Mouse (Mus musculus) hematopoietic stem cell, adult 5-6 weeks (primary cell): ENCODE results near the gene Ccdc40. TPM values are rescaled to one million over a fixed set of nuclear protein-coding genes. Genes with fewer than 3 reads are reported as not detected.
"Not testable (repeated sequence)": the region's sequence is repeated elsewhere in the genome, so short reads cannot be mapped to it uniquely, and the experiment has no call there.

Source experiments
- ATAC-seq, 2 experiments: fragments of 125-278 bp in 1 of 2; replicated peaks in 1 of 2; 2 replicates each; pipeline ENCODE4 v1.8.0; 2016 to 2017; ENCODE audit warnings: inconsistent platforms in 2 of 2, mild to moderate bottlenecking in 2 of 2, moderate number of reproducible peaks in 2 of 2, low read depth in 1 of 2, moderate TSS enrichment in 1 of 2; ENCODE audit not compliant: low FRiP score in 2 of 2, poor library complexity in 2 of 2, severe bottlenecking in 2 of 2, insufficient read depth in 1 of 2, low TSS enrichment in 1 of 2
- total RNA-seq: library from RNA; stranded (forward); fragments of 172-1452, 232-1000 nt; gene quantifications from 2 replicates; pipeline ENCODE4 v1.2.3, GENCODE M21; 2017

Ccdc40 gene
- total RNA-seq, 1 experiment from 2014 or later, result 16.1 TPM

DNA sequence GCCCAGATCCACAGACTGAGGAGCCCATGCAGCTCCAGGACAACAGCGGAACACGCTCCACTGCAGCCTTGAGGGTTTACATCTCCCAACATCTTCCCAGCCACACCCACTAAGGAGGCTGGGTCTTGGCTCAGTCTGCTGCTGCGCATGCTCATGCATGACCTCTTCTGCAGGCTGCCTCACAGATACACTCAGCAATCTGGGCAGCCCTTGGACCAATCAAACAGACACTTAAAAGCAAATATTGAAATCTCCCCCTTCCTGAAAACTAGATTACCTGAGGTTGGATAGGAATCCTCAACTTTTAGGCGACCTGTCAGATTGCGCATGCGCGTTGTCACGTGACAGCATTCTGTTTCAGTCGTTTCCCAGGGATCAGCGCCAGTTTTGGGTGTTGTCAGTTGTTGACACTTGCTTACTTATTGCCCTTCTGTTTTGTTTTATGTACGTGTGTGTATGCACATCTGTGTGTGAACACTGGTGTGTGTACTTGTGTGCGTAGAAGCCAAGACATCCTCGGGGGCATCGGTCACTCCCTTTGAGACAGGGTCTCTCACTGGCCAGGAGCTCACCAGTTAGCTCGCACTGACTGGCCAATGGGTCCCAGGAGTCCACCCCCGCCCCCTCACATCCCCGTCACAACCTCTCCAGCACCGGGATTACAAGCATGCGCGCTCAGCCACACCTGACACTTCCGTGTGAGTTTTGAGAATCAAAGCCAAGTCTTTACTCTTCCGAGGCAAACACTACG is 30.4 kb downstream of the Ccdc40 start:
- ATAC-seq, result peak; percentile 27 to 65

DNA sequence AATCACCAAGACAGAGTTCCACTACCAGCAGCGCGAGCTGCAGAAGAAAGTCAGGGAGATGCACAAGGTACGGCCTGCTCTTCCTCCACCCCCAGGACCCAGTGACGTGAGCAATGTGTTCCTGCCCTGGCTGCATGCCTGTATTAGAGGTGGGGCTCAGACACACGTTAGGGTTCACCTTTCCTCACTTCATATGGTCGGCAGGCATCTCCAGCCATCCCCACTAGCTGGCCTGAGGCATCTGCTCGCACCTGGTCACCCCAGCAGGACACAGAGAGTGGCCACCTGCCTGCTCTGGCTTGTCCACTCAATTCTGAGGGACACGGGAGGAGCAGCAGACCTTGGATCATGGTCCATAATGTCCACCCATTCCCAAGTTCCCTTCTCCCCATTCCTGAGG is 31.6 kb downstream of the Ccdc40 start:
- ATAC-seq, result no peak

DNA sequence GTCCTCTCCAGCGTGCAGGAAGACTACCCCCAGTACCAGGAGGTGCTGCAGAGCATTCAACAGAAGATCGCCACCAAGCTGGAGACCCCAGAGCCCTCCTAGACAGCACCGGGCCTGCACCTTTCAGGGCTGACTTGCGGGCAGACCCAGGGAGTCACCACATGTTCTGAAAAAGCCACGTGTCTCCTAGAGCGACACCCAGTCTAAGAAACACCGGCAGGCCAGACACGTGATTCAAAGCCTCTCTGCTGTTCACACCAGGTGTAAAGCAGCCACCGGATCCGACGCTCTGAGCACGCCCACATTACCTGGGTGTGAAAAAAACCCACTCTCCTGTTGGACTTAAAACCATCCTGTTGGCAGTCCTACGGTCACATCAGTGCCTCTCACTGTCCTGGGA is 36.0 kb downstream of the Ccdc40 start:
- ATAC-seq, result no peak

DNA sequence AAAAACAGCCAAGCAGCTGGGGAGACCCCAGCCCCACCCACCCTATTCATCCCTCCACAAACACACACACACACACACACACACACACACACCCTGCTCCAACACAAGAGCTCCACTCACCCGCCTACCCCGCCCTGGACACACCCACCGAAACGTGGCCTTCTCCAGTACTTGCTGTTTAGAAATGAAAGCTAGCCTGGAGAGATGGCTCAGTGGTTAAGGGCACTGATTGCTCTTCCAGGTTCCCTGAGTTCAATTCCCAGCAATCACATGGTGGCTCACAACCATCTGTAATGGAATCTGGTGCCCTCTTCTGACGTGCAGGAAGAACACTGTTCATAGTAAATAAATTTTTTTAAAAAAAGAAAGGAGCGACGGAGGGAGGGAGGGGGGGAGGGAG is 37.4 kb downstream of the Ccdc40 start:
- ATAC-seq, result no peak

DNA sequence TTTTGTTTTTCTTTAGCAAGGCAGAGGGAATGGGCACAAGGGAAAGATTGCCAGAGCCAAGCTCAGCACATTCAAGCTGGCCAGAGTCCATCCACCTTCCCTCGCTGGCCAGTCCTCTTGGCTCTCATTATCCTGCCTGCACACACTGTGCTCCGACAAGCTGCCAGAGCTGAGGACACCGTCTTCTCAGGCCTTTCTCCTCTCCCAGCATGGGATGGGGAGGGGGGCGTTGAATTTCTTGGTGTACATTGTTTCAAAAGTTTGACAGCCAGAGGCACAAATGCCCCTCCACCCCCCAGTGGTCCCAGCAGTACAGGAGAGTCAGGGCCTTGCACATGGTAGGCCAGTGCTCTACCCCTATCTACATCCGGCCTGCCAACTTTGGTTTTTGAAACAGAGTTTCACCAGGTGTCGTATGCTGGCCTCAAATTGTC is 38.9 kb downstream of the Ccdc40 start:
- peak in 1 of 2 experiments; percentile 2; a peak in 1 of 4 replicates for ATAC-seq

DNA sequence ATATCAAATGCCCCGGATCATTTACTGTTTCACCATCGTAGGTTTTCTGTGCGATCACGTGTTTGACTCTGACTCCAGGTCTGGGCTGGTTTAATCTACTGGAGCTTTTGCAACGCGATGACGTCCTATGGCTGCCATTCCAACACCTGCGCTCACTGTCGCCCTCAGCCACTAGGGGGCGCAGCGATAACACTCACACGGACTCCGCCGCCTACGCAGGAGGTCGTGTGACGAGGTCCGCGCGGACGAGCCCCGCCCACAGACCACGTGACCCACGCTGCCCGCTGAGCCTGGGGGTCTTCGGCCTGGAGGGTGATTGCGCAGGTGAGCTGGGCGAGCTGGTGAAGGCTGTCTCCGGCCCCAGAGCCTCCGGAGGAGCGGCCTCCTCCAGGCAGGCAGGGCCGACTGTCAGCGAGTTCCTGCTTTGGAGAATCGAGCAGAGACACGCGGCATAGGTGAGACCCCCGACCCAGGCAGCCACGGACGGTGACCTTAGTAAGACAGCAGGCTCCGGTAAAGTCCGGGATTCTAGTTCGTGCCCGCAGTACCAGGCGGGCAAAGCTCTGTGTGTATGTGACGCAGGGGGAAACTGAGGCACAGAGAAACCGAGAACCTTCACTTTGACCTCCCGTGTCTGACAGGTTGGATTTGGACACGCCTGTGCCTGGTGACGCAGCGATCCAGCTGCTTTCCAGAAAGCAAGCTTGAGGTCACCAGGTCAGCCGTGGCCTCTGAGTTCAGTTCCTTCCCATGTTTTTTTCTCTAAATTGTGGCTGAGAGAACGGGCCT is 39.6 kb downstream of the Ccdc40 start, which contains the start of gene Gaa:
TSS of gene Gaa (plus strand) at position 120 of the 789 bp plus-strand sequence.
- peak; percentile 95 to 98 for ATAC-seq

DNA sequence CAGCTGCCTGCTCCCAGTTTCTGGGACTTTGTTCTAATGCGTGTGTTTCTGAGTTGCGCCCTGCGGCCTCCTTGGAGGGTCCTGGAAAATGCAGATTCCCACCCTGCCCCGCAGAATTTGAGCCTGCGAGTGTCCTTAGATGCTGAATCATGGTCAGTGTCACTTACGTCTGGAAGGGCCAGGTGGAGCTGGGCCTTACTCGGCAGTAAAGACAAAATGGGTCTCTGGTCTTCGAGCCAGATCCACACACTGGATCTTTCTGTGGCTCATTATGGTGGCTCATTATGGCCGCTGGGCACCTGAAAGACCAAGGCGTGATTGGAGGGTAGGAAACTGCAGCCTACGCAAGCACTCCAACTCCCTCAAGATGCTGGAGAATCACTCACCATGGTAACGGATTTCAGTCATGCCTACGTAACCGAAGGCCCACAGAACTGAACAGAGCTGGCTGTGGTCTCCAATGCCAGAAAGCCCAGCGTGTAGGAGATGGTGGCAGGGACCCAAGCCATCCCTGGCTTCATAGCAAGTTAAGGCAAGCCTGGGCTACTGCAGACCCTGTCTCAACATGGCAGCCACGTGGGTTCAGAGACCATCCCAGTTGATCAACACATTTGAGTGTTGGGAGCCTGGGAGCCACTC is 40.3 kb downstream of the Ccdc40 start:
- ATAC-seq, result no peak

DNA sequence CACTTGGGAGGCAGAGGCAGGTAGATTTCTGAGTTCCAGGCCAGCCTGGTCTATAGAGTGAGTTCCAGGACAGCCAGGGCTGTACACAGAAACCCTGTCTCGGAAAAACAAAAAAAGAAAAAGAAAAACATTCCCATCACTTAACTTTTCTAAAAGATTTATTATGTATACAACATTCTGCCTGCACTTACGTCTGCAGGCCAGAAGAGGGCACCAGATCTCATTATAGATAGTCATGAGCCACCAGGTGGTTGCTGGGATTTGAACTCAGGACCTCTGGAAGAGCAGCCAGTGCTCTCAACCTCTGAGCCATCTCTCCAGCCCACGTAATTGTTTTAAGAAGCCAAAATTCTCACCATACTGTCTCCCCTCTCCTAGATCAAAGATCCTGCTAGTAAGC is 44.1 kb downstream of the Ccdc40 start:
- ATAC-seq, result not testable (repeated sequence)

DNA sequence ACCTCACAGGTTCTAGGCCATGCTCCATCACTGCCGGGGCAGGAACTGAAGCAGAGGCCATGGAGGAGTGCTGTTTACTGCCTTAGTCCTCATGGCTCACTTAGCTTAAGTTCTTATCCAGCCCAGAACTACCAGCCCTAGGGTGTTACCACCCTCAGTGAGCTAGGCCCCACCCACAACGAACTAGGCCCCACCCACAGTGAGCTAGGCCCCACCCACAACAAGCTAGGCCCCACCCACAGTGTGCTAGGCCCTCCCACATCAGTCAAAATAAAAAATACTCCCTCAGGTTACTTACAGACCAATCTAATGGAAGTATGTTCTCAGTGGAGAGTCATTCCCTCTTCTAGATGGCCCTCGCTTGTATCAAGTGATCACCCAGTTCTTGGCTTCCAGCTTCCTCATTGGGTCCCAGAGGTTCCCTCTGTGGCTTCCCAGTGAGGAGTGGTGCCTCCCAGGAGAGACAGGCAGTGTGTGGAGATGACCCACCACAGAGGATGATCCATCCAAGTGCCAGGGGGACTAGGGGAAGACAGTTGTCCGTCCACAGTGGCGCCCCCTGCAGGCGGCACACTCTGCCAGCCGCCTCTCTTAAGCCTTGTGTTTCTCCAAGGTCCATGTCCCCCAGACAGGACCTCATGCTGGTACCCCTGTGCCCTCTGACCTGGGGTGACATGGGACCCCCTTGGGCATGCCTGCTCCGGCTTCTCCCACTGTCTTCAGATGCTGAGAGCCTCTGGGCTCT is 45.0 kb downstream of the Ccdc40 start:
- ATAC-seq, result no peak

DNA sequence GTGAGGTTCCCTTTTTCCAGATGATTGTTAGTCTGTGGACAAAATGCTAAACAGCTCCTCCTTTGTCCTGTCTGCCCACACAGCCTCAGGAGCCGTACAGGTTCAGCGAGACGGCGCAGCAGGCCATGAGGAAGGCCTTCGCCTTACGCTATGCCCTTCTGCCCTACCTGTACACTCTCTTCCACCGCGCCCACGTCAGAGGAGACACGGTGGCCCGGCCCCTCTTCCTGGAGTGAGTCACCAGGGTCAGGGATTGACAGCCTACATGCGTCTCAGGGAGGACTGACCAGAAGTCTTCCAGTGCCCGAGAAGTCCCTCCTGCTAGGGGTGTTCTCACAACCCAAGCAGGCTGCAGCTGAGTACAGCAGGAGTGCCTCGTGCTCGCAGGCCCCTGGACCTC is 52.7 kb downstream of the Ccdc40 start:
- ATAC-seq, result no peak

DNA sequence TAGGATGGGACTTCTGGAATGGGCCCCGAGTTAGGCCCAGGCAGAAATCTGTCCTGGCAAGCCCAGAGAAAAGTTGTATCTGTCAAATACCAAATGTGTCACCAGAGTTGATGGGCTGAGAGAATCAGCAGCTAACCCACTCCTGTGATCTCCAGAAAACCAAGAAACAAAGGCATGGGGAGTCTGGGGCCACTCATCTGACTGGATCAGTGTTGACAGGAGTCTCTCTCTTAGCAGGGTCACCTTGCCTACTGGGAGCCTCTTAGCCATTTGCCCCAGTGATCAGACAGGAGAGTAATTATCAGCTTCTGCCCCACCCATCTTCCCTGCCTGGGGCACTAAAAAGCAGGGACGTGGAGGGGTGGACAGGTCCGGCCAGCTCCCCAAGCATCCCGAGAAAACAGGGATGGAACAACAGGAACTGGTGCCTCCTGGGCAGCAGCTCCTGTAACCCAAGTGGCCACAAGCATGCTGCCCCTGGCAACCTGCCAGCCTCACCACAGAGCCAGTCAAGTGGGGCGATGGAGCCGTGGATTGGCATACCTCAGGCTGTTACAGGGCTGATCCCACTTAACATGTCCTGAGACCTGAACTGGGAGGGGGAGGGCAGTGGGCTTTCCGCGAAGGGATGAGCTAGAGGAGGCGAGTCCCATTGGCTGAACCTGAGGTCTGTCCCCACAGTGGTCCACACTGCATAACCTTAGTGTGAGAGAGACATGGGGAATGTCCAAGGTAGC is 57.6 kb downstream of the Ccdc40 start:
- no peak for ATAC-seq

DNA sequence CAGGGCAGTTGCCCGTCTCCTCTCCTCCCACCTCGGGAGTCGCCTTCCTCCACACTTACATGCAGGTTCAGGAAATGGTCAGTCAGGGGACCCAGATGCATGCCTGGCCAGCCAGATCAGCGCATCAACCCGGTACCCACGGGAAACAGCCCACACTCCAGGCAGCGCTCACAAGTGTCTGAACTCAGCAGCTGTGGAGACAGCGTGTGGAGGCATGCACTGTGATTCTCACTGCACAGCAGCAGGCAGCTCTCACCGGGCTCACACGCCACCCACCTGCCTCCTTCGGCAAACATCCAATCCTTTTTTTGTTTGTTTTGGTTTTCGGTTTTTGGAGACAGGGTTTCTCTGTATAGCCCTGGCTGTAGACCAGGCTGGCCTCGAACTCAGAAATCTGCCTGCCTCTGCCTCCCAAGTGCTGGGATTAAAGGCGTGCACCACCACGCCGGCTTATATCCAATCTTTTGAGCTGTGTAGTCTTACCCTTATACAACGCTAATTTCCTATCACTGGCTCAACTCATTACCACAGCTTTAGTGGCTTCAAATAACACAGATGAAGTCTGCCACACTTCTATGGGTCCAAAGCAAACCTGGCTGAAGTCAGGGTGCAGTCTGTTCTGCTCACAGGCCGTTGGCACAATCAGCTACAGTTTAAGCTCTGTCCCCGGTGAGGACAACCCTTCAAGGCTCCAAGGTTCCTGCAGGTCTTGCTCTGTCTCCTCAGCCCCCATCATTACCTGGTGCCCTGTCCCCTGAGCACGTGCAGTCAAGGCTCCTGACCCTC is 59.0 kb downstream of the Ccdc40 start:
- ATAC-seq, result 0 out of 4 replicates have a peak, but pooled peaks of 1 of the 2 experiments have one; percentile 7

DNA sequence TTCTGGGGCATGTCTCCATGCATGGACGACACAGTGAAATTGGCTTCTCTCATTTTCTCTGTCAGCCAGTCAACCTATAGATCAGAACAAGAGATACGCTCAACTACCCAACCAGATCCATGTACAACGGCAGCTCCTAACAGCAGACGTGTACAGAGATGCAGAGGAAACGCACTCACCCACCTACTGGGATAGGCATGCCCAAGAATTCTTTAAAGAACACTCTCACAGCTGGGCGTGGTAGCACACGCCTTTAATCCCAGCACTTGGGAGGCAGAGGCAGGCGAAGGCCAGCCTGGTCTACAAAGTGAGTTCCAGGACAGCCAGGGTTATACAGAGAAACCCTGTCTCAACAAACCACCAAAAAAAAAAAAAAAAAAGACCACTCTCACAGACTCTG is 64.5 kb downstream of the Ccdc40 start:
- ATAC-seq, result not testable (repeated sequence)

DNA sequence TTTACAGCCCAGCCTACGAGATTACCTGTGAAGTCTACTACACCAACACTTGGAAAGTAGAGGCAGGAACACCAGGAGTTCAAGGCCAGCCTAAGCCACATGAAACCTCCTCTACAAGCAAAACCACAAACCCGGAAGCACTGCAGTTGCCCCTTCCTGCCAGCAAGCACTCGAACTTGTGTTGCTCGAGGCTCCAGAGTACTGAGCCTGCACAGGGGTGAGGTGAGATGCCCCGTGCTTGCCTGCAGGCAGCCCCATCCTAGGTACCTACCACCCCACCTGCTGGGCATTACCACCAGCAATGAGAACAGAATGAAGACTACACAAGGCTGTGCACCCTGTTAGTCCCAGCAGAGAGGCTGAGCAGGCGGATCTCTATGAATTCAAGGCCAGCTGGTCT is 69.6 kb downstream of the Ccdc40 start:
- no peak for ATAC-seq

DNA sequence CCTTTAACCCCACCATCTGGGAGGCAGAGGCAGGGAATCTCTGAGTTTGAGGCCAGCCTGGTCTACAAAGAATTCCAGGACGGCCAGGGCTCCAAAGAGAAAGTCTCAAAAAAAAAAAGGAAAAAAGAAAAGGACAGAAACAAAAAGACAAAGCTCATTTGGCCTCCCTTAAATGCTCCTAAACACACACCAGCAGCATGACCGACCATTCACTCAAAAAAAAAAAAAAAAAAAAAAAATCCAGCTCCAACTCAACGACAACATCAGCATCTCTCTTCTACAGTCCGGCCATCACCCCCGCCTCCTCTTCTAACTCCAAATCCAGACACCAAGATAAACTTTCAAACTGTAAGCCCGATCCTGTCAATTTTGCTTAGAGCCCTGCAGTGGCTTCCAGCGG is 70.5 kb downstream of the Ccdc40 start:
- ATAC-seq, result no peak
